Mouse (Mus musculus) brain, adult 2 months (tissue): ENCODE results near the gene Gm20661.
A peak's percentile ranks its signal among the peaks of the same experiment; 100 is the strongest.

ENCODE experiments used
- DNase-seq: peaks from one replicate; pipeline ENCODE4 v3.0.0; 2011; ENCODE audit warnings: low read depth, low spot score

Gene Gm20661

GRCm38 (mm10) chr9:107967437-107967836, 15.4 kb upstream of the Gm20661 start:
- DNase-seq = no peak

DNA sequence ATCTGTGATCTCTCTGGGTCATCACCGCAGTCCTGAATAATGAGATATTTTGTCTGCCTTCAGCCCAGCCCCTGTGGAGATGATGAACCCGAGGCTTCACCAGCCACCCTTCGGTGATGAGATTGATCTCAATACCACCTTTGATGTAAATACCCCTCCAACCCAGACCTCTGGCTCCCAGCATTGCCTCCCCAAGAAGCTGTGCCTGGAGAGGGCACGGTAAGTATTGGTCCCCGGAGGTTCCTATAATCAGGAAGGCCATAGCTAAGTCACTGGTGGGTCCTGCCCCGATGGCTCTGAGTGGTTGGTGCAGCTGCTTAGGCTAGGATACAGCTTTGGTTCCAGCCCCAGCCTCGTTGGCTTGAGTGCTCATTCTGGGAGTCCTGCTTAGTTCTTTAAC, 14.3 kb upstream of the Gm20661 start:
- no peak for DNase-seq

DNA sequence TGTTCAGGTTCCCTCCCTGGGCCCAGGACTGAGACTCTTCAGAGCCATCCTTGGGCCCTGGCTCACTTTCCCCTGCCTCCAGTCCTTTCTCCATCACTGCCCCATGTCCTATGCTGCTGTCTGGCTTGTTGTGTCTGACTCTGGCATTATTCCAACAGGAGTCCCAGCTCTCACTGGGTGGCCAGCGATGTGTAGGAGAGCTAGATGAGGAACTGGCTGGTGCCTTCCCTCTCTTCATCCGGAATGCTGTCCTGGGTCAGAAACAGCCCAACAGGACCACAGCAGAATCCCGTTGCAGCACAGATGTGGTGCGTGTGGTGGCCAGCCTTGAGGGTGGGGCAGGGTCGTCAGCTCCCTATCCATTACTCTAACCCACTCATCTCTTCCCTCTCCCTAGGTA, 12.5 kb upstream of the Gm20661 start:
- DNase-seq = no peak

DNA sequence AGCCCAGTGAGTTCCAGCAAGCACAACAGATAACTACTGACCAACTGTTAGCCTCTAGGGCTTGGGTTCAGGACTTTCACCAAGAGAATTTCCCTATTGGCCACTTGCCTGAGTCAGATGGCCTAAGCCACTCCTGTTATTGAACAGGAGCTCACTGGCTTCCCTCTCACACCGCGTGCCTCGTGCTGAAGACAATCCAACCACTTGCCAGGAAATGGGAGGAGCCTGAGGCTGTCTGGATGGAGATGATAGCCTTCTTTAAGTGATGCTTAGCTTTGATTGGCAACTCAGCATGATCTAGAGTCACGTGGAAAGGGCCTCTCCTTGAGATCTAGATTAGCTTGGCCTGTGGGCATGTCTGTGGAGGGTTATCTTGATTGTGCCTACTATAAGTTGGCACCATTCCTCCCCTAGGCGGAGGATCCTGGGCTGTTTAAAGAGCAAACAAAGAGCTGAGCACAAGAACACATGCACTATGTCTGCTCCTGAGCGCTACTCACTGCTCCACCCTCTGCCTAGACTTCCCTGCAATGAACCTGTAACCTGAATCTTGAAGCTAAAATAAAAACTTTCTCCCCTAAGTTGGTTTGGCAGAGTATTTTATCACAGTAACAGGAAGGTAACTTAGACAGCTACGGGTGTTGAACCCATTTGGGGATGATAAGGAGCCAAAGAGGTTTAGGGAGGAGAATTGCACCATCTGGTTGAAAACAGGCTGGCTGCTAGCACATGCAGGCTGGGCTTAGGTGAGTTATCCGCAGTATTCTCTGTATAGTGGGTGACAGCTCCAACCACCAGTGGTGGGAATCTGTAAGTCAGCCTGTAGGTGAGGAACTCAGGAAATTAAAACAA, 10.9 kb upstream of the Gm20661 start:
- no peak for DNase-seq

DNA sequence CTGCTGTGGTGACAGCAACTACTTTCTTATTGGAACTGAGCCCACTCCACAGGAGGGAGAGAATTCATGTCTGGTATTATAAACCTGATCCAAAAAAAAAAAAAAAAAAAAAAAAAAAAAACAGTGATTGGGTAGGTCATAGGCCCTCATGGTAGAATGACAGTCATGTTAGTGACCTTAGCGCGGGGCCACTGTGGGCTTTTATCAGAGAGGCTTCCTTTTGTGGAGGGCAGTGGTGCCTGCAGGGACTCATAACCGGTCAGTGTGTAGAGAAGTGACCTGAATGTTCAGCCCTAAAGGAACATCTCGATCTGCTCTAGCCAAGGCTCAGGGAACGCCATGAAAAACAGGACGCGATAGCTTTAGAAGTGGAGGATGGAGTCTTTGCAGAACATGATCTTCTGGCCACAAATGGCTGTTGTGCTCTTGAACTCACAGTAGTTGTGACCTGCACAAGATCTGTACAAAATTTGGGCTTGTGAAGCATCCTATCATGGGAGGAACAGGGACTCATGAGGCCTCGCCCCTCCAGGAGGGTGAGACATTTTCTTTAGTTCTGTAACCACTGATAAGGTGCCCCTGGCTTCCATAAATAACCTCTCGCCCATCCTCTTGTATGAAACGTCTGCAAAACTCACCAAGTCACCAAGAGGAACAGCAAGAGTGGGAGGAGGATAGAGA, 8.2 kb upstream of the Gm20661 start:
- DNase-seq = no peak

DNA sequence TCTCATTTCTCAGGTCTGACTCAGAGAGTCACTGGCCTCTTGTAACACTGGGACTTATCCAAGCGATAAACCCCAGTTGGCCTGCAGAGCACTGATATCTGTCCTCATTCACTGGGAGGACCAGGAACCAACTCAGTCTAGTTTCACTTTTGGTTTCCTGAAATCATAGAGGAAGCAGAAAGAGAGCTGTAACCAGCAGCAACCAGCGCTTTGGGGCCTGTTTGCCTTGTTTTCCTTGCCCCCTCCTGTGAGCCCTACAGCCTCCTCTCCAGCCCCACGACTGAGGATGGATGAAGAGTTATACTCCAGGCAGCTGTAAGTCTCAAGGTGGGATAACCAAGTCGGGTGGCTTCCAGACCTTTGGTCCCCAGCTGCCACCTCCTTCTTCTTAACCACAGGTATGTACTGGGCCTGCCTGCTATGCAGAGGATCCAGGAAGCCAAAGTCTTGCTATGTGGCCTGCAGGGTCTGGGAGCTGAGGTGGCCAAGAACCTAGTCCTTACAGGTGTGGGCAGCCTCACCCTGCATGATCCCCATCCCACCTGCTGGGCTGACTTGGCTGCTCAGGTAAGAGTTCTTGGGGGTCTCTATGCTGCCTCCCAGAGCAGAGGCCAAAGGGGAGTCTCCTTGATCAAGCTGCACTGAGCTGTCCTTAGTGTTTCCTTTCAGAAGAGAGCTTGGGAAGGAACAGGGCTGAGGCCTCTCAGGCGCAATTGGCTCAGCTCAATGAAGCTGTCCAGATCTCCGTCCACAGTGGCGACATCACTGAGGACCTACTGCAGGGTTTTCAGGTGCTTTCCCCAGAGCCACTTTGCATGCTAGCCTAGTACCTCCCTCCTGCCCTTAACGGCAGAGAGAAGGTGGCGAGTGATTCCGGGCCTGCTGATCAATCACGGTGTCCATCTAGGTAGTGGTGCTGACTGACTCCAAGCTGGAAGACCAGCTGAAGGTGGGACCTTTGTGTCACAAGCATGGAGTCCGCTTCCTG, 7.2 kb upstream of the Gm20661 start, which contains the start of gene Uba7:
Gene Uba7 (plus strand): TSS at position 107 of the 988 bp plus-strand sequence.
- DNase-seq = peak; percentile 24

DNA sequence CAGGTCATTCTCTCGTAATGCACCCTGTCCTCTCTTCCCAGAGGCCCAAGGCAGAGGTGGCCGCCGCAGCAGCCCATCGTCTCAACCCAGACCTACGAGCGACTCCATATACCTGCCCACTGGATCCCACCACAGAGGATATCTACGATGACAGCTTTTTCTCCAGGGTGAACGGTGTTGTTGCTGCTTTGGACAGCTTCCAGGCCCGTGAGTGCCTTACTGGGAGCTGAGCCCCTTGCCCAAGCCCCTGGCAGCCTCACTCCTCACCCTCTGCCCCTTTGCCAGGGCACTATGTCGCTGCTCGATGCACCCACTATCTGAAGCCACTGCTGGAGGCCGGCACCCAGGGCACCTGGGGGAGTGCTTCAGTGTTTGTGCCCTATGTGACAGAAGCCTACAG, 4.0 kb upstream of the Gm20661 start:
- DNase-seq = no peak

GRCm38 (mm10) chr9:107981684-107982605, 913 bp upstream of the Gm20661 start:
- DNase-seq = peak; percentile 77

GRCm38 (mm10) chr9:107983421-107983890, 598 bp downstream of the Gm20661 start:
- DNase-seq = peak; percentile 64

GRCm38 (mm10) chr9:107984052-107984753, 1.3 kb downstream of the Gm20661 start:
- DNase-seq = no peak

DNA sequence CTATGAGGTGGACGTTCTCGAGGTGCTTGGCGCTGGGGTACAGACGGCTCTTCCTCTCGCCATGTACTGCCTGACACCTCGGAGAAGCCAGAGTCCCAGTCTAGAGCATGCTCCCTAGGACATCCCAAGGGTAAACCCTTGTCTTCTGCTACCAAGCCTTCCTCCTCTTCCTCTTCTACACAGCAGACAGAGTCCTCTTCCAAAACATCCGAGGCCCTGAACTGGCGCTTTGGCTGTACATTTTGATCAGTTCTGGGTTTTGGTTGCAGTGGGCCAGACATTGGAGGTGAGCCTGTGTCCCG, 1.8 kb downstream of the Gm20661 start:
- DNase-seq = no peak

- DNase-seq = peak; percentile 86
These were observed 2.6 kb downstream of the Gm20661 start, which contains the start of gene Inka1 for GRCm38 (mm10) chr9:107985131-107986119. Gene Inka1, minus strand, starts transcription at chr9:107985879.

GRCm38 (mm10) chr9:107986376-107986775, 3.5 kb downstream of the Gm20661 start:
- peak; percentile 89 for DNase-seq

DNA sequence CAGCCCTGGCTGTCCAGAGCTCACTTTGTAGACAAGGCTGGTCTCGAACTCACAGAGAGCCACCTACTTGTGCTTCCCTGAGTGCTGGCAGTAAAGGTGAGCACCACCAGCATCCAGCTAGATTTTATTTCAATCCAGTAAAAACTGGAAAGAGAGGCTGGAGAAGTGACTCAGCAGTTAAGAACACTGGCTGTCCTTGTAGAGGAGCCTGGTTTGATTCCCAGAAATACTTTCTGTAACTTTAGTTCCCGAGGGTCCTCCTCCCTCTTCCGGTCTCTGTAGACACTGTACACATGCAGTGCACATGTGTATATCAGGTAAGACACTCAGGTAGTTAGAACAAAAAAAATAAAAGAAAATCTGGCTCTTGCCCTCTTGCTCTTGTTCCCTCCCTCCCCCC, 5.1 kb downstream of the Gm20661 start:
- no peak for DNase-seq

DNA sequence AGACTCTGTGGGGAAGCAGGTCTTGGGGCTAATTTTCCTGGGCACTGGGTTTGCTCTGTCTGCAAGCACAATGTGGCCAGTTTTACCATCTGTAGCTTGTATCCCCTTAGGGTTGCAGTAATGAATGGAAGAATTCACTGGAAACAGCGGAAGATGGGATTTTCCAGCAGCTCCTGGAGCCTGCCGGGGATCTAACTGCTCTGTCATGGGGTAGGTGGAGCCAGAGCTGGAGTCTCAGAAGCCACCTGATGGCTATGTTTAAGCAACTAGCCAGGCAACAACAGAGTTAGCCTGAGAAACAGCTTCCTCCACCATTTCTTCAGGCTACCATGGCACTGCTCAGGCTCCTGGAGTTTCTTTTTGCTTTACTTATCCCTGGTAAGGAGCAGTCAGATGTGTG, 9.3 kb downstream of the Gm20661 start, which contains the start of gene Cdhr4:
Gene Cdhr4 (plus strand): TSS at position 301 of the 400 bp plus-strand sequence.
- DNase-seq = no peak

DNA sequence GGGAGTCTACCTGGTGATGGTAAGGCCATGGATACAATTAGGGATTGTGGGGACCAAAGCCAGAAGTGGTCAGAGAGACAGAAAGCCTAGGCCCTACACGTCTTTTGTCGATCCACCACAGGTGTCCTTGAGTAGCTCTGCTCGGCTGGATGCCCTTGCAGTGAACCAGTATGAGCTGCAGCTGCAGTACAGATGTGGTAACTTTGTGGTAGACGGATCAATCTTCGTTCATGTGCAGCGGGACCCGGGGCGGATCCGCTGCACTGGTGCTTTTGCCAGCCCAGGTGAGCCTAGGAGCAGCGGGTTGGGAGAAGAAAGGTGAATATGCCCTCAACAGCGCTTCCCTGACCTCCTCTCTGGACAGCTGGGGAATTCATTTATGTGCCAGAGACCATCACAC, 10.2 kb downstream of the Gm20661 start:
- no peak for DNase-seq

DNA sequence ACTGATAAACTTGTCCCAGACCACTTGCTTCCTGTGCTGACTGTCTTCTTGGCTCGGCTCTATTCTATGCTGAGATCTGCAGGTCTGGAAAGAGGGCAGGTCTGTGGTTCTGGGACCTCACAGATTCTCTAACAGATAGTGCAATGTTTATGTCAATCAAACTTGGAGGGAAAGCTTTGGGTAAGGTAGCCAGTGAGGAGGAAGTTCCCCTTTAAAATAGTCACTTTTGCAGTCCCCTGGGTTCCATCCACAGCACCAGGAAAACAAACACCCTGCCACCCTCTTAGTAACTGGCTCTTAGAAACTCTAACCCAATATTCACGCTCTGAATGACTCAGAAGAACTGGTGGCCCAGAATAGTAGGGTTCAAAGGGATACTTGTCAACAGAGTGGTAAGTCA, 11.6 kb downstream of the Gm20661 start:
- DNase-seq = no peak

DNA sequence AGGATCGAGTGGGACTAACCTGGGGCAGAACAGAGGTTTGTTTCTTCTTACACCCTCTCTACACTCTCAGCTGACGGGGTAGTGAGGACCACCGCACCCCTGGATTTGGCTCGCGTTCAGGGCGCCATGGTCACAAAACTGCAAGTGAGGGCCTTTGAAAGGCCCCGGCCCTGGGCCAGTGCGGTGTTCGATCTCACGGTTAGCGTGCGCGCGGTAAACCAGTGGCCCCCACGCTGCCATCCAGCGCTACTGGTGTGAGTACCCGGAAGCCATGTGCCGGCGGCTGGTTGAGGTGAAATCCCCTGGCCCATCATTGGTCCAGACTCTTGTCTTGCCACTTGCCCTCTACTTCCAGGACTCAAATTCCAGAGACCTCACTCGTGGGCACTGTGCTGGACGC, 12.7 kb downstream of the Gm20661 start:
- DNase-seq = no peak

- DNase-seq = no peak
These were observed 13.2 kb downstream of the Gm20661 start, which contains the start of gene Gm20662 for GRCm38 (mm10) chr9:107996049-107996448. Gene Gm20662, plus strand, starts transcription at chr9:107996349.
